Comparison of ENCODE assay signal across 1 mouse cellular context in genomic region chr8:105965266-105965904, GRCm38 (mm10).
TF ChIP-seq lines count a peak whose summit lies in the region.

No protein-coding gene starts in this region.

TF ChIP-seq in MEL, 35 proteins besides CTCF, POLR2A, EP300 and RAD21:
- TF ChIP-seq KAT2A (conservative IDR thresholded peaks at IDR 0.05; ENCODE audit: low read depth, low read length) (no peak), SIN3A (IDR thresholded peaks at IDR 0.05; ENCODE audit: low read length) (peak; percentile 66), UBTF (IDR thresholded peaks at IDR 0.05; ENCODE audit: borderline replicate concordance, insufficient read depth, low read depth, low read length) (peak; percentile 92; the same call in 1 of the 2 replicates)
TF ChIP-seq in MEL: peak in this region for 2.
